Mouse (Mus musculus): ENCODE results near the gene Ermard.

GRCm38 (mm10) chr17:15120096-15120495 is 79.1 kb downstream of the Ermard start:
- TF ChIP-seq CTCF (IDR thresholded peaks at IDR 0.05; ENCODE audit: low read depth, low read length) (no peak), POLR2A (IDR thresholded peaks at IDR 0.05; ENCODE audit: extremely low read depth, insufficient read depth, low read length) (no peak)
